Mouse (Mus musculus): ENCODE data around the gene Ltbp3.
A peak's percentile ranks its signal among the peaks of the same experiment; 100 is the strongest.

DNA sequence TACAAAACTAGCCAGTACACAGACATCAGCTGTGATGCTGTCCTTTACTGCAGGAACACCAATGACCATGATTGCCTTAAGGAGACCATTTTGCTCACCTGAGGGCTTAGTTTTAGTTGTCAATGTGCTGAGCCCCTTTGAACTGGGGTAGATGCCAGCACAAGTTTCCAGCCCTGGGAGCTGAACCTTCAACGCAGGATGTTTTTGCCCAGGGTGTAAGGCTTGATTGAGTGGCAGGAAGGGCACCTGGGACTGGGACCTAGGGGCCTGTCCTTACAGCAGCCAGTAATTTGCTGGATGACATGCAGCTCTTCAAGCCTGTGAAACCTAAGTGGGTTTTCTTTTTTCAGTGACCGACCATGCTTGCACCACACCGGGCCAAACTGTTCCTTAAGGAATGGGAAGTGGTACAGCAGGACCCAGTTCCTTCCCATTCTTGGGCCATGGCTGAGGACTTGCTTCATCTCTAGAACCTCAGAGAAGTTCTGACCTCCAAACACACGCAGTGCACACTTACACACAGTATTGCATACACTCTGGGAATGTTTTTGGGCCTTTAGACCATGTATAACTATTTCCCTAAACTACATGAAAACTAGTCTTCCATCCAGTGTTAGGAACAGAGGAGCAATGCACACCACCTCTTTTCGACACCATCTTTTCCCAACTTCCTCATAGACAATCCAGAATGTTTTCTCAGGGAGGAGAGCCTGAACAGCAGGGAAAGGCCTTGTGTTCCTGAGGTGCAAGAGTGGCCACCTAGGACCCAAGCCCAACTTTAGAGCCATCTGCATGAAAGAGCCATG lies 54.3 kb downstream of the Ltbp3 start:
- TF ChIP-seq CTCF (IDR thresholded peaks at IDR 0.05; ENCODE audit: low read depth) = no peak
- TF ChIP-seq EP300 (IDR thresholded peaks at IDR 0.05; ENCODE audit: low read depth) = peak; percentile 79

Data from heart, postnatal 0 days (tissue).